Mouse (Mus musculus): Measurements from ENCODE around the gene Plekhb2.

DNA sequence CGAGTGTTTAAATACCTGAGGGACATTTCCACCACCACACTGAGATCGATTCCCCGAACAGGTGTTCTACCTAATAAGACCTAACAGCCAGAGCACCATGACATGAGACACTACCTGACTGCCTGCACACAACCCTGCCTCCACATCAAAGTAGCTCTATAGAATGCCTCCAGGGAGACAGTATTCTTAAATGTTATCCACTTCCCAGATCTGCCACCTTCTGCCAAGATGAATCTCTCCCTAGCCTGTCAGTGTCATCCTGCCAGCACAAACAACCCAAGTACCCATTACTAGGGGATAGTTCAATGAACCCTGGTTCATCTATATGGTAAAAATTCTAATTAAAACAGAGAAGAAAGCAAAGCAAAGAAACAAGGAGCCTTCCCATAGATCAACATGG lies 2.7 kb upstream of the Plekhb2 start:
- no peak for TF ChIP-seq POLR2A (IDR thresholded peaks at IDR 0.05; ENCODE audit: insufficient read depth, low read length)
- TF ChIP-seq CTCF (IDR thresholded peaks at IDR 0.05; ENCODE audit: low read depth, low read length) = no peak
- no peak for TF ChIP-seq EP300 (IDR thresholded peaks at IDR 0.05; ENCODE audit: insufficient read depth, low read depth, low read length)
